Mouse (Mus musculus) G1E (cell line): ENCODE measurements around the gene Tgfb1.

Experiments
- CTCF ChIP-seq: IDR thresholded peaks from 2 replicates; pipeline ENCODE4 v1.5.1; 2012; ENCODE audit warnings: low read depth, low read length, inconsistent platforms, mixed read lengths
- GATA1 ChIP-seq: IDR thresholded peaks from 2 replicates; pipeline ENCODE4 v1.6.1; 2012; ENCODE audit warnings: borderline replicate concordance, low read length, inconsistent platforms, mixed read lengths
- POLR2AphosphoS5 ChIP-seq: IDR thresholded peaks from 2 replicates; pipeline ENCODE4 v1.6.1; 2012; ENCODE audit warnings: low read depth, low read length, inconsistent platforms; ENCODE audit not compliant: insufficient replicate concordance
- TAL1 ChIP-seq: conservative IDR thresholded peaks from 2 replicates; pipeline ENCODE4 v1.6.1; 2012; ENCODE audit warnings: low read depth, low read length, inconsistent platforms, mixed read lengths

GRCm38 (mm10) chr7:25679971-25680370 lies 6.8 kb upstream of the Tgfb1 start:
- no peak for TF ChIP-seq CTCF
- no peak for TF ChIP-seq GATA1
- no peak for TF ChIP-seq POLR2AphosphoS5
- no peak for TF ChIP-seq TAL1
